Mouse (Mus musculus): ENCODE measurements around the gene Ctrb1. TPM values are rescaled to one million over a fixed set of nuclear protein-coding genes. Genes with fewer than 3 reads are reported as not detected.

Gene Ctrb1
- total RNA-seq, 4 experiments from 2014 or later: not detected

Small RNA genes lying within 50 kb of the gene (microRNA-seq; reads per million reads assigned to microRNA genes)
- gene Mir7076: 0 reads per million in 2 experiments

Other genes with a start within 250 kb of the Ctrb1 start
- gene Wdr59, start 168.9 kb downstream of the Ctrb1 start, total RNA-seq (2022): 10 to 100 TPM; 13.4 to 15.9 (median 14.9) TPM
- 10 to 100 TPM; 42.2 to 60.4 (median 50.2) TPM for gene Znrf1, start 154.9 kb downstream of the Ctrb1 start, total RNA-seq (2022)
- 100 to 1,000 TPM in 1 of 4 experiments, 10 to 100 TPM in 3; 58.4 to 109 (median 76.4) TPM for gene Ldhd, start 60.6 kb downstream of the Ctrb1 start, total RNA-seq (2022)
- 10 to 100 TPM in 2 of 4 experiments, 1 to 10 TPM in 2; 7.9 to 11.6 (median 9.7) TPM for gene Zfp1, start 47.6 kb downstream of the Ctrb1 start, total RNA-seq (2022)
- 100 to 1,000 TPM in 2 of 4 experiments, 10 to 100 TPM in 2; 86.1 to 150 (median 104) TPM for gene Bcar1, start 52.8 kb upstream of the Ctrb1 start, total RNA-seq (2022)
- gene Cfdp1, start 163.3 kb upstream of the Ctrb1 start, total RNA-seq (2022): 10 to 100 TPM; 65.3 to 81.8 (median 72.3) TPM
- 1 to 10 TPM; 6.4 to 9.1 (median 8.5) TPM for gene Tmem170, start 185.7 kb upstream of the Ctrb1 start, total RNA-seq (2022)
- gene Chst5, start 219.4 kb upstream of the Ctrb1 start, total RNA-seq (2022): not detected
- 10 to 100 TPM in 2 of 4 experiments, 1 to 10 TPM in 2; 6.3 to 12.4 (median 9.5) TPM for gene Tmem231, start 242.9 kb upstream of the Ctrb1 start, total RNA-seq (2022)
- gene Gabarapl2, start 249.7 kb upstream of the Ctrb1 start, total RNA-seq (2022): 100 to 1,000 TPM; 168 to 223 (median 188) TPM